Mouse (Mus musculus): ENCODE measurements around the gene Ntmt1.

Gene Ntmt1

DNA sequence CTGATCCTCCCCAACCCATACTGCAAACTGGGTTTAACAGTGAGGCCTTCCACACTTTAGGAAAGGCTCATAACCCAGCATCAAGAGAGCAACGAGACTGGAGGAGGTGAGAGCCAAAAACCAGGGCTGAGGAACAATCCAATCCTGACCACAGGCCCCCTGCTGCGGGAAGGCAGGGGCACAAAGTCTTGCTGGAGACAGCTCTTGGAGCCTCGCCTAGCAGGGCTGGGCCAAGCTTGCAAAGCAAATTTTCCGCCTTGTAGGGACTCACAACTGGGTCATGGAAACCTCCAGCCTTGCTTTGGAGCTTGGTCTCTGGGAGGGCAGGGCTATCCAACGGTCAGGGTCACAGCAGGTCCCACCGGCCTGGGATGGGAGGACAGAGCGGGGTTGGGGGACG, 63.2 kb downstream of the Ntmt1 start:
- DNase-seq (ENCODE audit: low read depth): no peak

Data from c-Kit-positive CD71-positive TER-119-negative erythroid progenitor cells, embryonic 14.5 days (primary cell).